Mouse (Mus musculus): ENCODE measurements around the gene Gm49776. TPM values are rescaled to one million over a fixed set of nuclear protein-coding genes. Genes with fewer than 3 reads are reported as not detected.
A peak's percentile ranks its signal among the peaks of the same experiment; 100 is the strongest.

Gm49776 gene
- polyA plus RNA-seq, 1 experiment from 2014 or later = 3.6 TPM

DNA sequence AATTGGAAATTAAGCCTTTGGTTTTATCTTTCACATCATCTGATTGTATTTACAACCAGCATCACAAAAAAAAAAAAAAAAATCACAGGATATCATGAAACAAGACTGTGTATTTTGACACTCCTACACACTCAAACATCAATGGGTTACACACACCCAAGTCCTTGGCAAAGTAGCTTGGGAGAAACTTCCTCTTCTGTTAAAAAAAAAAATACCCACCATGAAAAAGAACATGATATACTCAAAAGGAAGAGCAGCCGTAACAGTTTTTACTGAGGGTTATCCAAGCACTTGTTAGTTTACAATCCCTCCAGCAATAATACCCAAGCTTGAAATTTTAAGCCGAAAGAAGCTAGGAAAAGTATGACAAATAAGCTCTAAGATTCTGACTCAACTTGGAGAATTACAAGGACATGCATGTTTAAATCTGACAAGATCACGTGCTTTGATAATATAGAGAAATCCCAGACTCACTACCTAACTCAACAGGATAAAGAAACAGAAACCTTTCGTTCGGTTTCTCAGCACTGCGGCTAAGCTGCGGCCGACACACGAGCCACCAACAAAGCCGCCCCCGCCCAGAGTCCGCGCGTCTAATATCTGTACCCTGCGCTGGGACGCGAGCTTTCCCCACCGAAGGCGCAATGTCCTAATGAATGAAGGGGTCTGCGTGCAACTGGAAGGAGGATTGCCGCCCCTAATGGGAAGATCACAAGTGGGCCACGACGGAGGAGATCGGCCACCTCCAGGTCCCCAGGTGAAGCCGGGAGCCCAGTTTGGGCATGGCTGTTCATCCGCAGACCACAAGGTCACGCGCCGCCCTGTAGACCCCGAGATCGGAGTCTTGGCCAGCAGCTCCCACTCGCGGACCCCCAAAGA, 10.4 kb downstream of the Gm49776 start:
- WGBS = under 1% methylated on average over 33 of the region's 33 CpGs
- ATAC-seq (ENCODE audit: insufficient number of reproducible peaks, insufficient read depth, low FRiP score, low read depth) = no peak
- Histone ChIP-seq H3K27ac (replicated peaks in 1 of 2; ENCODE audit: control insufficient read depth in 1 of 2, insufficient read depth in 1 of 2, low read depth in 2 of 2, low read length in 2 of 2) (peak overlapping the region; percentile 81 to 88), H3K27me3 (ENCODE audit: control insufficient read depth, insufficient read depth, low read length) (no peaks in the 10 kb centered on the region), H3K9me3 (ENCODE audit: control insufficient read depth, low read length) (no peaks in the 10 kb centered on the region), H3K36me3 (ENCODE audit: control insufficient read depth, insufficient read depth, low read length) (peaks cover 74% of the 10 kb centered on the region), H3K9ac (ENCODE audit: low read length) (peak overlapping the region; percentile 95), H3K4me1 (ENCODE audit: control insufficient read depth in 2 of 2, insufficient read depth in 2 of 2, low read length in 2 of 2) (peaks cover 10 to 33% of the 10 kb centered on the region in 2 experiments), H3K4me2 (ENCODE audit: low read length) (peak overlapping the region; percentile 96), H3K4me3 (ENCODE audit: control insufficient read depth in 1 of 2, insufficient read depth in 1 of 2, low read depth in 1 of 2, low read length in 2 of 2) (peak overlapping the region; percentile 79 to 97)

GRCm38 (mm10) chr16:18241581-18241980, 16.5 kb downstream of the Gm49776 start:
- ATAC-seq (ENCODE audit: insufficient number of reproducible peaks, insufficient read depth, low FRiP score, low read depth) = no peak
- no peak overlapping the region for H3K27ac ChIP-seq (replicated peaks in 1 of 2; ENCODE audit: control insufficient read depth in 1 of 2, insufficient read depth in 1 of 2, low read depth in 2 of 2, low read length in 2 of 2)
- no peak overlapping the region for H3K9ac ChIP-seq (ENCODE audit: low read length)
- peaks cover 0 to 2% of the 10 kb centered on the region in 2 experiments; a peak in 2 of 4 replicates for H3K4me1 ChIP-seq (ENCODE audit: control insufficient read depth in 2 of 2, insufficient read depth in 2 of 2, low read length in 2 of 2)
- 91% methylated on average over 10 of the region's 10 CpGs for WGBS
- H3K4me2 ChIP-seq (ENCODE audit: low read length) = no peak overlapping the region
- no peaks in the 10 kb centered on the region for H3K9me3 ChIP-seq (ENCODE audit: control insufficient read depth, low read length)
- H3K4me3 ChIP-seq (ENCODE audit: control insufficient read depth in 1 of 2, insufficient read depth in 1 of 2, low read depth in 1 of 2, low read length in 2 of 2) = no peak overlapping the region
- no peaks in the 10 kb centered on the region for H3K27me3 ChIP-seq (ENCODE audit: control insufficient read depth, insufficient read depth, low read length)
- H3K36me3 ChIP-seq (ENCODE audit: control insufficient read depth, insufficient read depth, low read length) = peaks cover 94% of the 10 kb centered on the region

DNA sequence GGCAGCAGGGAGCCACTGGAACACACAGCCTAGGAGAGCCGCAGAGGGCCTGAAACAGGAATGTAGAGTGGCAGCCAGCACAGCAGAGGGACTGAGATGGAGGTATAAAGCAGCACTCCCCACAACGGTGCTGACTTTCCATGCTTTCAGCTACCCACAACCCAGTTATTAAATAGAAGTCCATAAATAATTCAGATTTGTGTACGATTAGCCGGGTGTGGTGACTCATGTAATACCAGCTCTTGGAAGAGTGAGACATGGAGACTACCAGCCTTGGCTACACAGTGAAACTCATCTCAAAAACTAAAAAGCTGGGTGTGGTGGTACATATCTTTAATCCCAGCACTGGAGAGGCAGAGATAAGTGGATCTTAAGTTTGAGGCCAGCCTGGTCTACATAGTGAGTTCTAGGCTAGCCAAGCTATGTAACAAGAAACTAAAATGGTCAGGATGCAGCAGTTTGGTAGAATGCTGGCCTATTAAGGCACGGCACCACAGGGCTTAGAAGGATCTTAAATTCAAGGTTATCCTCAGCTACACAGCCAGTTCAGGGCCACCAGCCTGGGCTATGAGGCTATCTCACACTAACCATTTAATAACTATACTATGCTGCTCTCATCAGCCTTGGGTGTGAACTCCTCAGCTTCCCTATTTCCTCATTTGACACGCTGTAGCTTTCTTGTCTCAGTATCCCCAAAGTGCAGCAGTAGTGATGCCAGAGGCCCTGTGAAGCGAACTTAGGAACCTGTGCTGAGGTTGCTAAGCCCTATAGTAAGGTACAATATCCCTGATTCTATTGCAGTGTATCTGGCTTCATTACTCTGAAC, 21.2 kb downstream of the Gm49776 start:
- no peak overlapping the region for H3K27ac ChIP-seq (replicated peaks in 1 of 2; ENCODE audit: control insufficient read depth in 1 of 2, insufficient read depth in 1 of 2, low read depth in 2 of 2, low read length in 2 of 2)
- H3K4me2 ChIP-seq (ENCODE audit: low read length) = 0 out of 2 replicates have a peak overlapping the region, but pooled peaks have one; percentile 85
- H3K9ac ChIP-seq (ENCODE audit: low read length) = peak overlapping the region; percentile 86; the same call in 1 of the 2 replicates

DNA sequence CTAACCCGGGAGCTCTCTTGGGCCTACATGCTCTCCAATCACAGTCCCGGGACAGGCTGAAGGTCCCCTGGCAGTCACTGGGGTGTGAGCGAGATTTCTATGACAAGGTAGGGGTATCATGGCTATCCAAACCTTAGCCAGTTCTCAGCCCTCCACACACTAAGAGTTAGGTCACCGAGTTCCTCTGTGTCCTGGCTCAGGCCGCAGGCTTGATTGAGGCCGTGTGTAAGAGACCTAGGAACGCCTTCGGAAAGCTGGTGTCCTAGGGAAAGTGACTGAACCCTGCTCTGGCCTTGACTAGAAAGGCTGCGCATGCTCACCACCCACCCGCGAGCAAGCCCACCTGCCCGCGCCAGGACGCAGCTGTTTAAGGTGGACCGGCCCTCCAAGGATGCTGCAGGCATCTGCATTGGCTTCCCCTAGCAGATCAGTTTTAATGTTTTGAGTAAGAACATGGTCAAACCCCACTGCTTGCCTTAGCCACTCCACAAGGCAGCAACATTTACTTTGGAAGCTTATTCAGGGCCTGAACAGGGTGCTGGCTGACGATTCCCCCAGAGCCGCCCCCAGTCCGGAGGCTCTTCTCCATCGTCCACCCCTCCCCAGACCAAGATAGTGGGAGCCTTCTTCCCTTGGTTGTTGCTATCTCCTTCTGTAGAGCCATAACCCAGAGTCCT, 22.6 kb downstream of the Gm49776 start:
- Histone ChIP-seq H3K4me2 (ENCODE audit: low read length) (peak overlapping the region; percentile 85), H3K9me3 (ENCODE audit: control insufficient read depth, low read length) (no peaks in the 10 kb centered on the region), H3K27me3 (ENCODE audit: control insufficient read depth, insufficient read depth, low read length) (no peaks in the 10 kb centered on the region), H3K27ac (replicated peaks in 1 of 2; ENCODE audit: control insufficient read depth in 1 of 2, insufficient read depth in 1 of 2, low read depth in 2 of 2, low read length in 2 of 2) (peak overlapping the region; percentile 92 to 93), H3K4me3 (ENCODE audit: control insufficient read depth in 1 of 2, insufficient read depth in 1 of 2, low read depth in 1 of 2, low read length in 2 of 2) (peak overlapping the region; percentile 83 to 88), H3K4me1 (ENCODE audit: control insufficient read depth in 2 of 2, insufficient read depth in 2 of 2, low read length in 2 of 2) (peaks cover 21 to 40% of the 10 kb centered on the region in 2 experiments), H3K9ac (ENCODE audit: low read length) (peak overlapping the region; percentile 86), H3K36me3 (ENCODE audit: control insufficient read depth, insufficient read depth, low read length) (peaks cover 33% of the 10 kb centered on the region)
- peak; percentile 65 for ATAC-seq (ENCODE audit: insufficient number of reproducible peaks, insufficient read depth, low FRiP score, low read depth)
- WGBS = 5% methylated on average over 19 of the region's 19 CpGs

More for the DNA sequence above, 21.2 kb downstream of the Gm49776 start:
- H3K27me3 ChIP-seq (ENCODE audit: control insufficient read depth, insufficient read depth, low read length) = no peaks in the 10 kb centered on the region
- 74% methylated on average over 7 of the region's 7 CpGs for WGBS
- no peak for ATAC-seq (ENCODE audit: insufficient number of reproducible peaks, insufficient read depth, low FRiP score, low read depth)
- peaks cover 47% of the 10 kb centered on the region for H3K36me3 ChIP-seq (ENCODE audit: control insufficient read depth, insufficient read depth, low read length)
- H3K4me1 ChIP-seq (ENCODE audit: control insufficient read depth in 2 of 2, insufficient read depth in 2 of 2, low read length in 2 of 2) = peaks cover 12 to 27% of the 10 kb centered on the region in 2 experiments
- H3K9me3 ChIP-seq (ENCODE audit: control insufficient read depth, low read length) = no peaks in the 10 kb centered on the region
- H3K4me3 ChIP-seq (ENCODE audit: control insufficient read depth in 1 of 2, insufficient read depth in 1 of 2, low read depth in 1 of 2, low read length in 2 of 2) = no peak overlapping the region

- H3K4me2 ChIP-seq (ENCODE audit: low read length) = peak within 1 kb of the TSS; percentile 85
- peak within 1 kb of the TSS; percentile 83 to 88 for H3K4me3 ChIP-seq (ENCODE audit: control insufficient read depth in 1 of 2, insufficient read depth in 1 of 2, low read depth in 1 of 2, low read length in 2 of 2)
- peak; percentile 74 for ATAC-seq (ENCODE audit: insufficient number of reproducible peaks, insufficient read depth, low FRiP score, low read depth)
- H3K4me1 ChIP-seq (ENCODE audit: control insufficient read depth in 2 of 2, insufficient read depth in 2 of 2, low read length in 2 of 2) = peaks cover 28 to 47% of the 10 kb centered on the region in 2 experiments
- WGBS = under 1% methylated on average over 54 of the region's 79 CpGs
- H3K36me3 ChIP-seq (ENCODE audit: control insufficient read depth, insufficient read depth, low read length) = peaks cover 26% of the 10 kb centered on the region
- peak within 1 kb of the TSS; percentile 86 for H3K9ac ChIP-seq (ENCODE audit: low read length)
- H3K27ac ChIP-seq (replicated peaks in 1 of 2; ENCODE audit: control insufficient read depth in 1 of 2, insufficient read depth in 1 of 2, low read depth in 2 of 2, low read length in 2 of 2) = peak within 1 kb of the TSS; percentile 92 to 93
- no peaks in the 10 kb centered on the region for H3K9me3 ChIP-seq (ENCODE audit: control insufficient read depth, low read length)
- H3K27me3 ChIP-seq (ENCODE audit: control insufficient read depth, insufficient read depth, low read length) = no peaks in the 10 kb centered on the region
These were observed 23.3 kb downstream of the Gm49776 start, which contains the start of gene Zdhhc8 for GRCm38 (mm10) chr16:18234671-18235388. Zdhhc8 (minus strand) TSS chr16:18235136.

DNA sequence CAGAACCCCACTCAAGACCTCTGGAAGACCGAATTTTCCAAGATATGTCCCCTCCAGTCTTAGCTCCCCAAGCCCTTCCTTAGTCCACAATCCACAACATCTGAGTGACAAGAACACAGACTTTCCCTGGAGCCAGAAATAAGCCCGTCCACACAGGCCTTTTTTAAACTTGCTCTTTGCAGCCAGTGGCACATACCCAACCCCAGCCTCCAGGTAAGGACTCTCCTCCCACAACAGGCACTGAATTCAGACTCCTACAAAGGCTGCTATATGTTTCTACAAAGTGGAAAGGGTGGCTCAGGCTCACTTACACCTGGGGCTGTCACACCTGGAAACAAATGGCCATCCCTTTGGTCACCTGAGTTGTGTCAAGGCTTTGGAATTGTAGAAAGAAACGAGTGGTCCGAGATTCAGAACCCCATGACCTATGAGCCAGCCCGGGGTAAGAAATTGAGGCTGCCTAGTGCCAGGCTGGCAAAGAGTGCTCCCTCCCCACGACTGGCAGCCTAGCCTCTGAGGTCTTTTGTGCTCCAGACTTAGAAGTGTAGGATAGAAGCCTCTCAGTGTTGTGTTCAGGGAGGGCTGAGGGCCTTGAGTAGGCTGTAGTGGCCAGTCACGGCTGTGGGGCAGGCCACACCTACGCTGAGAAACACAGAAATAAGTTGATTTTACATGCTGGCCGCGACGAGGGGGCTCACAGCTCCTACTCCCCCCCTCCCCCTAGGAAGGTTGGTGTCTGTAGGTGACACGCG, 24.0 kb downstream of the Gm49776 start:
- Histone ChIP-seq H3K27me3 (ENCODE audit: control insufficient read depth, insufficient read depth, low read length) (no peaks in the 10 kb centered on the region), H3K9me3 (ENCODE audit: control insufficient read depth, low read length) (no peaks in the 10 kb centered on the region), H3K4me3 (ENCODE audit: control insufficient read depth in 1 of 2, insufficient read depth in 1 of 2, low read depth in 1 of 2, low read length in 2 of 2) (peak overlapping the region; percentile 83 to 88), H3K4me2 (ENCODE audit: low read length) (peak overlapping the region; percentile 85), H3K4me1 (ENCODE audit: control insufficient read depth in 2 of 2, insufficient read depth in 2 of 2, low read length in 2 of 2) (peaks cover 33 to 54% of the 10 kb centered on the region in 2 experiments), H3K36me3 (ENCODE audit: control insufficient read depth, insufficient read depth, low read length) (peaks cover 19% of the 10 kb centered on the region), H3K9ac (ENCODE audit: low read length) (peak overlapping the region; percentile 86), H3K27ac (replicated peaks in 1 of 2; ENCODE audit: control insufficient read depth in 1 of 2, insufficient read depth in 1 of 2, low read depth in 2 of 2, low read length in 2 of 2) (peak overlapping the region; percentile 45 to 93)
- ATAC-seq (ENCODE audit: insufficient number of reproducible peaks, insufficient read depth, low FRiP score, low read depth) = no peak
- 10% methylated on average over 13 of the region's 13 CpGs for WGBS

Data from heart, embryonic 14.5 days (tissue).